Mouse (Mus musculus) left cerebral cortex, postnatal 10 days (tissue): Measurements from ENCODE around the gene Zfp786. TPM values are rescaled to one million over a fixed set of nuclear protein-coding genes. Genes with fewer than 3 reads are reported as not detected.
"Not testable (repeated sequence)": the region's sequence is repeated elsewhere in the genome, so short reads cannot be mapped to it uniquely, and the experiment has no call there.

Experiments used
- DNase-seq, 2 experiments: peaks; one replicate each; pipeline ENCODE4 v3.0.0; 2021 to 2022; ENCODE audit warnings: low spot score in 2 of 2, mixed read lengths in 1 of 2; ENCODE audit errors: extremely low spot score in 1 of 2
- intact Hi-C: fragments of 180-260 bp; cut with DNase I; formaldehyde crosslinking; loops from one replicate; pipeline ENCODE4 v1.15.1; 2025
- total RNA-seq, 2 experiments: library from RNA; stranded (reverse); gene quantifications; 2 replicates each; pipeline ENCODE4 v1.2.3; 2021

The Zfp786 gene
- total RNA-seq = 1 to 10 TPM; 6.1 to 6.6 TPM

DNA sequence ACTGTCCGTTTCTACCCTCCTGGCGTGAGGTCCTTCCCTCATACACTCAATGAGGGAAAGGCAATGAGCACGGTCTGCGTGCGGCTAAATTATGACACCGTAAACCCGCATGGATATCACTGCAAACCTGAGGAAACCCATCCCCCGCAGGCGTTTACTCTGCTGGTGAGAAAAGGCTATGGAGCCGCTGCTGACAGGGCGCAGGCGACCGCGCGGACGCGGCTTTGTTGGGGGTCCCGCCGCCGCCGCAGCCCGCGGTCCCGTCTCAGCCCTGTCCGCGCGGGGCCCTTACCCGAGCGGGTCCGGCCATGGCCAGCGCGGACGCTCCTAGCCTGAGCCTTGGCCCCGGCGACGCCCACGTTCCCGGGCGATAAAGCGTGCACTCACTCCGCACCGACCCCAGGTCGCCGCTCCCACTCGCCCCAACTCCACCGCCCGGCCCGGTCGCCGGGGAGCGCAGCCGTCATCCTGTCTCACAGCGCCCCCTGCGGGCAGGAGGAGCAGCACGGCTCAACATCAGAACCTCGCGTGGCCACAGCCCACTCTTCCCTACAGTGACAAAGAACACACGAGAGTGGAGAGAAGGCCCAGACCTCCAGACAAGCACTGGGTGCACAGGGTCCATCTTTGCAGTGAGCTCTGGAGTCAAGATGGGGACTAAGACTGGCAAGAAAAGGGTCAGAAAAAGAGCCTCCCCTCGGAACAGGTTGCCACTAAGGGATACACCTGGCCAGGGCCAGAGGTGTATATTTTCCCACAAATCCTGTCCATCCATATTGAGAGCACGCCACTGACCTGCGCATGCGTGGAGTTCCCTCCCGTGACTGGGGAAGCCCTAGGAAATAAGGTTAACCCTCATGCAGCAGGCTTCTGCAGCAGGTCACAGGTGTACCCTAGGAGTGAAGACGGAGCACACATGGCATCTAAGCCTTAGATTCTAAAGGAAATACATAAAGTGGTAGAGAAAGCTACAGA is at the start of gene Zfp786:
Zfp786 (minus strand) TSS at position 764 of the 975 bp plus-strand sequence.
- peak; percentile 90 to 96 for DNase-seq
- intact Hi-C loops = loop anchor here (5.0 kb wide), 1 partner anchor 33 kb away; no protein-coding TSS in a partner anchor

DNA sequence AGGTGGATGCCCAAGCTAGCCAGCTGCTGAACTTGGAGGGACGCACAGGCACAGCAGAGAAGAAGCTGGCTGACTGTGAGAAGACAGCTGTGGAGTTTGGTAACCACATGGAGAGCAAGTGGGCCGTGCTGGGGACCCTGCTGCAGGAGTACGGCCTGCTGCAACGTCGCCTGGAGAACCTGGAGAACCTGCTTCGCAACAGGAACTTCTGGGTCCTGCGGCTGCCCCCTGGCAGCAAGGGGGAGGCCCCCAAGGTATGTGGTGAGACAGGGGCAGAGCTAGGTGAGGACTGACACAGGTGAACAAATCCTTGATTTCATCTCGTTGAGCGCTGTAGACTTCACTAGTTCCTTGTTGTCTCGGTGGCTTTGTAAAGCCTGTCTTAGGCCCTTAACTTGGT is 49.5 kb upstream of the Zfp786 start:
- DNase-seq = no peak
- intact Hi-C loops = no loop called here

DNA sequence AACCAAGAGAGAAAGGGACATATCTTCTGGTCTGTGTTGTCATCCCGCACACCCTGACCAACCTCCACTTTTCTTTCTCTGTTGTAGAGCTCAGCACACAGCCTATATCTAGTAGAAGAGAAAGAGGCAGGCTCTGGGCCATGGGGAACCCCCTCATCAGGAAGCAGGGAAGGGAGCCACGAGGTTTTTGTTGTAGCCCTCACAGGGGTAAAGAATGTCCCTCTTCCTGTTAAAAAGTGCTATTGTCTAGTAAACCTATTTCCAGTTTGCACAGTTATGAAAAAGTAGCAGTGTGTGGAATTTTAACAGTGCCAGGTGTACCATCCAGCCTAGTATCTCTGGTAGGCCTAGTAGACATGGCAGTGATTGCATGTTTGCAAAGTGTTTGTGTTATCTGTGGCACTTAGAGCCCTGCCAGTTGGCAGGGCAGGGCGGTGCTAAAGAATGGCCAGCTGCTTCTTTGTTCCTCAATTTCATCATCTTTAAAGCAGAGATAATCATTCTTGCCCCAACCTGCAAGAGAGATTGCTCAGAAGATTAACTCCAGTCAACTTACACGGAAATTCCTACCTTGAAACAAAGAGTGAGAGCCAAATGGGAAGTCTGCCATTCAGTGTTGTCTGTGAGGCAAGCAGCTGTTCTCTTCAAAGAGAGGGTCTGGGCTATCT is 48.5 kb upstream of the Zfp786 start:
- no peak for DNase-seq
- intact Hi-C loops = loop anchor here (5.0 kb wide), 1 partner anchor 42 kb away; the partner anchor contains the start of gene Zfp398

GRCm38 (mm10) chr6:47878593-47878992 is 47.9 kb upstream of the Zfp786 start:
- intact Hi-C loops = loop anchor here (5.0 kb wide), 1 partner anchor 41 kb away; the partner anchor contains the start of gene Zfp398
- no peak for DNase-seq

GRCm38 (mm10) chr6:47878133-47878514 is 47.5 kb upstream of the Zfp786 start:
- no peak for DNase-seq
- intact Hi-C loops = loop anchor here (5.0 kb wide), 1 partner anchor 41 kb away; the partner anchor contains the start of gene Zfp398

- peak; percentile 89 to 95 for DNase-seq
- intact Hi-C loops = loop anchor here (5.0 kb wide), 1 partner anchor 40 kb away; the partner anchor contains the start of gene Zfp398
Measured at GRCm38 (mm10) chr6:47877461-47878132, 46.9 kb upstream of the Zfp786 start.

DNA sequence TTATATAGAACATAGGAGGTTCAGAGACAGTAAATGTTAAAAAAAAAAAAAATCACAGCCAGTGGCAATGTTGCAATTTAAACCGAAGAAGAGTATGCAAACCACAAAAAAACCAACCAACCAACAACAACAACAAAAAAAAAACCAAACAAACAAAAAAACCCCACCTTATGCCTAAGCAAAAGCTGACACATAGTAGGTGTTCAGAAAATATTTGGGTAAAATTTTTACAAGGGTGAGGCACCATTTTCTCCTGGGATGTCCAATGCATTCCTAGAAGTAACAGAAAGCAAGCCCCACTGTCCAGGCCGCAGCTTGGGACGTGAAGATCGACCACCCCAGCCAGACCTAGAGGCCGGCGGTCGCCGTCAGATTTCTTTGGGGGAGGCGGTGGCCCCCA is 46.4 kb upstream of the Zfp786 start, which contains the start of gene Zfp282:
Zfp282 (plus strand) TSS at position 147 of the 400 bp plus-strand sequence.
- intact Hi-C loops = loop anchor here (5.0 kb wide), 1 partner anchor 40 kb away; the partner anchor contains the start of gene Zfp398

GRCm38 (mm10) chr6:47872266-47872665 is 41.6 kb upstream of the Zfp786 start:
- intact Hi-C loops = no loop called here
- no peak for DNase-seq

More for the DNA sequence above, 46.4 kb upstream of the Zfp786 start, which contains the start of gene Zfp282:
- DNase-seq = no peak

DNA sequence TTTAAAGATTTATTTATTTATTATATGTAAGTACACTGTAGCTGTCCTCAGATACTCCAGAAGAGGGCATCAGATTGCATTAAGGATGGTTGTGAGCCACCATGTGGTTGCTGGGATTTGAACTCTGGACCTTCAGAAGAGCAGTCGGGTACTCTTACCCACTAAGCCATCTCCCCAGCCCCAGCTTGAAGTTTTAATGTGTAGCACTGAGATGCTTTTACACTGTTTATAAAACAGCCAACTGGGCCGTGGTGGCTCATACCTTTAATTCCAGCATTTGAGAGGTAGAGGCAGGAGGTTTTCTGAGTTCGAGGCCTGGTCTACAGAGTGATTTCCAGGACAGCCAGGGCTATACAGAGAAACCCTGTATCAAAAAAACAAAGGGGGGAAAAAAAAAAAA is 27.1 kb upstream of the Zfp786 start:
- intact Hi-C loops, DNase-seq: not testable (repeated sequence)

GRCm38 (mm10) chr6:47857241-47857640 is 26.6 kb upstream of the Zfp786 start:
- intact Hi-C loops = no loop called here
- DNase-seq = no peak

- no peak for DNase-seq
- intact Hi-C loops = no loop called here
Measured at GRCm38 (mm10) chr6:47845779-47846178, 15.1 kb upstream of the Zfp786 start.

DNA sequence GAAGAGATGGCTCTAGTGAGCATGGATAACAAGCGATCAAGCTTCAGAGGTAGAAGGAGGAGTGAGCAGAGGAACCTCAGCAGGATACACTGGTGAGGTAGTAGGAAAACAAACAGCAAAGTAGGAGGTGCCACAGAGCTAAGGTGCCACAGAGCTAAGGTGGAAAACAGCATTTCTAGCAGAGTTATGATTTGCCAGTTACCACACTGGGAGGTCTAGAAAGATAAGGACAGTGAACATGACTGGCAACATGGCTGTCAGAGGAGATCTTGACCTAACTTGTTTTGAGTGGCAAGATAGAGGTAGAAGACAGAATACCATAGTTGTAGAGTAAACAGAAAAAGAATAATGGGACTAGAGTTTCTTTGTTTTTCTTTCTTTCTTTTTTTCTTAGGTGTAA is 11.7 kb upstream of the Zfp786 start:
- DNase-seq = no peak
- intact Hi-C loops = no loop called here

DNA sequence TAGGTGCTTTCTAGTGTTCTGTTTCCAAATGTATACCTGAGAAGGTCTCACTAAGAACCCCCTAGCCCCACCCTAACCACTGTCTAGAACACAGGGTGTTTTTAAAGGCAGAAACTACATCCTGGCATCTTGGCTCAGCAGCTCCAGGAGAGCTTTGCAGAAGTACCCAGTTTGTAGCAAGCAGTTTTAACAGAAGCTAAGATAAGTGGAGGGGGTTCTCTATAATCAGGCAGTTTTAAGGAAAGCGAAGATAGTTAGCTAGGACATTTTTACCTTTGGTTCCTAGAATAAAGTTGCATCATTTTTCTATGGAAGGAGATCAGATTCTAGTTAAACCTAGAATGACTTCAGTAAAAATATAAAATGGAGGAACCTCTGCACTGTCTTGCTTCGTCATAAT is 11.2 kb upstream of the Zfp786 start:
- DNase-seq = no peak
- intact Hi-C loops = no loop called here

GRCm38 (mm10) chr6:47841077-47841476 is 10.4 kb upstream of the Zfp786 start:
- DNase-seq = no peak
- intact Hi-C loops = no loop called here

DNA sequence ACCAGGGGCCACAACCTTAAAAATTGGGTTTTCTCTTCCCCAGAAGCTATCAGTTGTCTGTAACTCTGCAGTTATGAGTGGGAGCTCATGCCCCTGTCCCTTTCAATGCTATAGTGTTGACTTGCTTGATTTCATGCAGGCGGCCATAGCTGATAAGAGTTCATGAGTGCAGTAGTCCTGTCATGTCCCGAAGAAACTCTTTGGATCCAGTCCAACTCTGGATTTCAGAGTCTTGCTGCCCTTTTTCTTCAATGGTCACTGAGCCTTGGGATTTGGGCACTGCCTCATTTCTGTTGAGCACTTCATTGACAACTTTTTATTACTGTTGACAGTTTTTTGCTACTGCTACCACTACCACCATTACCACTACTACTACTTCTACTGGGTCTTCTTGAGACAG is 7.0 kb upstream of the Zfp786 start:
- intact Hi-C loops = loop anchor here (5.0 kb wide), 1 partner anchor 40 kb away; the partner anchor contains the start of gene Zfp282
- no peak for DNase-seq

DNA sequence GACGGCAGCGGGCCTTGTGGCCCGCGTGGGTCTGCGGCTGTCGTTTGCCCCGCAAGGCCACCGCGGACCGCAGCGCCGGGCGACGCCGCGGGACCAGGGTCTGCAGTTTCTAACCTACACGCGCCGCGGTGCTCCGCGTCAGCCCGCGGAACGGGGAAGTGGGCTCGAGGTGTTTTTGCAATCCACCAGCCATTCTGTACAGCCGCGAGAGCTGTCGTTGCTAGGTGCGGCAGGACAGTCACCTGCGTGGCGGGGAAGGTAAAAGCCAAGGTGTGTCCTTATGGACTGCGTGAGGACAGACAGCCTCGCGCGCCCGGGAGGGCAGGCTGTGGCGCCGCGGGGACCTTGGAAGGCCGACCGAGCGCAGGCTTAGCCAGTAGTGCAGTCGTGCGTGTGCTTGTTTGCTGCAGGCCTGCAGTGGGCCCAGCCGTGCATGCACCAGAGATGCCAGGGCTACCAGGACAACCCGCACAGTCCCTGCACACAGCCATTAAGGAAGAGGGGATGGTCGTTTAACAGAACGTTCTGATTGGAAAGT is 5.4 kb upstream of the Zfp786 start:
- peak; percentile 37 to 66 for DNase-seq
- intact Hi-C loops = loop anchor here (5.0 kb wide), 1 partner anchor 41 kb away; the partner anchor contains the start of gene Zfp282

DNA sequence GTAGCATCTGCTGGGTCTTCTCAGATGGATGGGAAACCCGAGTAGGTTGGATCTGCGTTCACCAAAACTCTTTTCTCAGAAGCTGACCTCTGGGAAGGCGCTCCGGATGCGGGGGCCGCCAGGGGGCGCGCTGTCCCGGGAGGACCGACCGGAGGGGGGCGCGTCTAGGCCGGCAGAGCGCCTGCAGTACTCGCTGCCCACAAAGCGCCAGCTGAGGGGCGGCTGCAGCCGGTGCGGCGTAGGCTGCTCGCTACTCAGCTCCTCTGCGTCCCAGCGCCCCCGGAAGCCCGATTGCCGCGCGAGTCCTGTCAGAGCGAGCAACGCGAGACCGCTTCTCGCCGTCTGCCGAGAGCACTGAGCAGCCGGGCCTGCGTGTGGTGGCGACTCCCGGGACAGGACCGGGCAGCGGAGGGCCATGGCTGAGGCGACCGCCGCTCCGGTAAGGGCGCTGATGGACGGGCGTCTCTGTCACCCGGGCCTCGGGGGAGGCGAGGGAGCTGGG is 4.9 kb upstream of the Zfp786 start, which contains the start of gene Zfp398:
Zfp398 (plus strand) TSS at position 180 of the 502 bp plus-strand sequence.
- peak; percentile 90 to 97 for DNase-seq
- intact Hi-C loops = loop anchor here (5.0 kb wide), 1 partner anchor 42 kb away; the partner anchor contains the start of gene Zfp282

- intact Hi-C loops = loop anchor here (2.0 to 5.0 kb wide), 2 partner anchors 19 to 35 kb away; partner anchors contain the start of gene Pdia4
Measured at GRCm38 (mm10) chr6:47832220-47832619, 1.6 kb upstream of the Zfp786 start.

More at GRCm38 (mm10) chr6:47832220-47832619, 1.6 kb upstream of the Zfp786 start:
- DNase-seq = no peak
